Mouse (Mus musculus): ENCODE data around the gene Nrf1.

DNA sequence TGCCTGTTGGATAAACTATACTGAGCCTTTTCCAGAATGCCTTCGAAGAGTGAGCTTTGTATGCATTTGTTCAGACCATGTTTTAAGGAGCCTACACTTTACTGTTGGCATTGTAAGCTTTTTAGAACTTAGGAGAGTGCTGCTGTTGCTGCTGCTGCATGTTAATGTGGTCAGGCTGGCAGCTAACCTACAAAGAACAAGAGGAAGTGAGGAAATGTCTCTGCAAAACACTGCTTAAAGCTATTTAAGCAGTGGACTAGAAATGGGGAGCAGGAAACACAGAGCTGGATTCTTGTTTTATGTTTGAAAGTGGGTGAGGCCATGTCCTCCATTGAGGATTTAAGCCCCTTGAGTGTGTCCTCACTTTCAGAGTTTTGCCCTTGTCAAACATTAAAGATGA, 5.3 kb downstream of the Nrf1 start:
- TF ChIP-seq CTCF (IDR thresholded peaks at IDR 0.05; ENCODE audit: low read depth, low read length) (no peak), POLR2A (IDR thresholded peaks at IDR 0.05; ENCODE audit: extremely low read depth, insufficient read depth, low read length) (no peak)
